Mouse (Mus musculus): ENCODE results near the gene Gm10518.
"Not testable (repeated sequence)": the region's sequence is repeated elsewhere in the genome, so short reads cannot be mapped to it uniquely, and the experiment has no call there.

Gm10518 gene

GRCm38 (mm10) chr1:179802610-179803512 lies at the start of gene Gm10518:
Gene Gm10518 (plus strand): TSS chr1:179803376.
- DNase-seq (ENCODE audit: low read depth, low spot score): no peak

DNA sequence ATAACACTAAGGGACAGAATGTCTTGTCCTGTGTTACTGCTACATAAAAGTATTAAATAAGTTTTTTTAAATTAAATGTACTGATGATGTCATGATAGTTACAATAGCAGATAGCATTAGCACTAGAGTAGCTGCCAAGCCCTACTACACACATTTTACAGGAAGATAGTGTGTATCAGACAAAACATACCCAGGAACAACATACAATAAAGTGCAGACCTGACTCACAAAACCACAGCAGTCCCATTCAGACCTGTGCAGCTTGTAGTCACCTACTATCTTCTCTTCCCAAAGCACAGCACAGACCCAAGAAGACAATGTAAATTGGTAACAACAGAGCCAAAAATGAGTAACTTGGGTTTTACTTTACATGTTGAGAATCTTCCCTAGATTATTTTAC lies 46.7 kb upstream of the Gm10518 start:
- DNase-seq (ENCODE audit: low read depth, low spot score): no peak

GRCm38 (mm10) chr1:179760086-179760485 lies 43.1 kb upstream of the Gm10518 start:
- no peak for DNase-seq (ENCODE audit: low read depth, low spot score)

- no peak for DNase-seq (ENCODE audit: low read depth, low spot score)
Observed at GRCm38 (mm10) chr1:179760553-179760952, 42.6 kb upstream of the Gm10518 start.

GRCm38 (mm10) chr1:179776831-179777230 lies 26.3 kb upstream of the Gm10518 start:
- no peak for DNase-seq (ENCODE audit: low read depth, low spot score)

- no peak for DNase-seq (ENCODE audit: low read depth, low spot score)
Observed at GRCm38 (mm10) chr1:179784098-179784497, 19.1 kb upstream of the Gm10518 start.

DNA sequence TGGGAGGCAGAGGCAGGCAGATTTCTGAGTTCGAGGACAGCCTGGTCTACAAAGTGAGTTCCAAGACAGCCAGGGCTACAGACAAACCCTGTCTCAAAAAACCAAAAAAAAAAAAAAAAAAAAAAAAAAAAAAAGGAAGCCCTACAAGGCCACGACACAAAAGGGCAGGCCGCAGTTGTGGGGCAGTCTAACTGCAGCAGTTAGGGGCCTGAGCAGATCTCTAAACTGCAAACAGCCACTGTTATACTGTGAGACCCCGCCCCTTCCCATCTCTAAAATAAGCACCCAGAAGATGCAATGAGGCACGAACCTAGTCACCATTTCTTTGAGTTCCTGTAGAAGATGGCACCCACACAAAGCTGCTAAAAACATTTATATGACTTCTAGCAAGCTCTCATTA lies 17.7 kb upstream of the Gm10518 start:
- DNase-seq (ENCODE audit: low read depth, low spot score): no peak

DNA sequence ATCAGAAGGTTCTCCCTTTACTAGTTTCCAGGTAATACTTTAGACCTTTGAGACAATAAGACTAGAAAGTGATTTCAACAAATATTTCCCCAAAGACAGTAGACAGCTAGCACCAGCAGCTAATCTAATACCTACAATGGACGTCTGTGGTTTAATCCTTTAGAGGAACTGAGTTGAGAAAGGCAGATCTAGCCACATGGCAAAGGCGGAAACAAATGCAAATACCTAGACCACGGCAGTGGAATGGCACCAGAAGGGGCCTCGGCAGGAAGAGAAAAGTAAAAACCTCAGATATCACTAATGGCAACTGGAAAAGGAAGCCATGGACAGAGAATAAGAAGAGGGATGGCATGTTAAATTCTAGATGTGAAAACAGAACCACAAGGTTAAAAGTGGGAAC lies 15.9 kb upstream of the Gm10518 start:
- DNase-seq (ENCODE audit: low read depth, low spot score): no peak

DNA sequence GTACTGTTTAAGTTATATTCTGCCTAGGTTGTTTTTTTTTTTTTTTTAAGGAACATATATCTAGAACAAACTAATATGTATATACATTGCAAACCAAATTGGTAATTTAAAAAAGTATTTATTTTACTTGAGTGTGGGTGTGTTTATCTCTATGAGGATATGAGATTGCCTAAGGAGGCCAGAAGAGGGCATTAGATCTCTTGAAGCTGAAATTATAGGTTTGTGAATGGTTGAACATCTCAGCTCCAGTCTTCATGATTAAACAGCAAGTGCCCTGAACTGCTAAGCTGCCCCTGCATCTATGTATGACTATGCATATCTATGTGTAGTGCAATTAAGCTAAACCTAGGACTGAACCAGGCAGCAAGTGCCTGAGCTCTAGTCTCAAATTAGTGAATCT lies 4.4 kb upstream of the Gm10518 start:
- DNase-seq (ENCODE audit: low read depth, low spot score): no peak

DNA sequence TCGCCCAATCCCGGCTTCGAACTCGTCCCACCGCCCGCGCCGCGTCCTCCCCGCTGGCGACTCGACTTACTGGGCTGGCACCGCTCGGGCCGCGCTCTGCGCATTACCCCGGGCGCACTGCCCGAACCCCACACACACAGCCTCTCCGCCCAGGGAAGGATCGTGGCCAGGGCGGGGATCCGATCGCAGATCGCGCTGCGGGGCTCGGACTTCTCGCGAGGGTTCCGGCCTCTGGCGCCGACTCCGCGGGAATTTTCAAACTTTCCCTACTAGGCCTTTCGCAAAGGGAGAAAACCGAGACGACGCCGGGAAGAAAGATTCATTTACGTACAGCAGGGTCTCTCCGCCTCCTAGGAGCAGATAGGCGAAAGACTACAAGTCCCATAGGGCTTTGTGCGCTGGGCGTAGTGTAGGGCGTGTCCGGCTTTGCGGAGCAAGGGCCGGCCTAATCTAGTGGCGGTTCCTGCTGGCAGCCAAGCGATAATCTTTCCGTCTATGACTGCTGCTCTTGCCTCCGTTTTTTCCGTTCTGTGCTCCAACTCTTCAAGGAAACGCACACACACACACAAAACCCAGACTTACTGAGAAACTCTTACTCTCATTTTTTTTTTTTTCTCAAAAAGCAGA lies 450 bp downstream of the Gm10518 start, which contains the start of gene Ahctf1:
TSS of gene Ahctf1 (minus strand) at position 168 of the 627 bp plus-strand sequence.
- DNase-seq (ENCODE audit: low read depth, low spot score): peak; percentile 91

DNA sequence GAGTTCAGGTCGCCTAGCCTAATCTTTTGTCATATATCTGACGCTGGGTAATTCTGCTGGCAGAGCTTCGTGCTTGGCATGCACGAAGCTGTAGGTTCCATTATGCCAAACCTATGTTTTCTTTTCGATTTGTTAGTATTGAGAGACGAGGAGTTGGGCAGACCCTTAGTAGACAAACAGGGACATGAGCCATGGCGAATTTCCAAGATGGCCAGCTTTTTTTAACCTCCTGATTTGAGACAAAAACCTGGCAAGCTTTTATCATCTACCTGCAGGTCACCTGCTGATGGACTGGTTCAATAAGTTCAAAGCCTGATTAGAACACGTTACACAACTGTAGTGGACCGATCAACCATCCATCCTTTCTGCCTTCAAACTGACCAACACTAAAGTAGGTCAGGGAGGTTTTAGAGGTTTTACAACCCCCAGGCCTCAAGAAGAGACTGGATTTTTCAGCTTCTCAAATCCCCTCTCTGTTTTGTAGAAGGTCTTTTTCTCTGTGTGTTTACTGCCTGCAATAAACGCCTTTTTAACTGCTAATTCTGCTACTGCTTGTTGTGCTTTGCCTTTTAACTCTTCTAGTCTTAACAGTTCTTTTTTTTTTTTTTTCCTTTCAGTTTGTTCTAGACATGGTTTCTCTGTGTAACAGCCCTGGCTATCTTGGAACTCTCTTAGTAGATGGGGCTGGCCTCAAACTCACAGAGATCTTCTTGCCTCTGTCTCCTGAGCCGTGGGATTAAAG lies 1.1 kb downstream of the Gm10518 start:
- DNase-seq (ENCODE audit: low read depth, low spot score): no peak

- DNase-seq (ENCODE audit: low read depth, low spot score): no peak
Observed at GRCm38 (mm10) chr1:179805751-179806150, 2.6 kb downstream of the Gm10518 start.

DNA sequence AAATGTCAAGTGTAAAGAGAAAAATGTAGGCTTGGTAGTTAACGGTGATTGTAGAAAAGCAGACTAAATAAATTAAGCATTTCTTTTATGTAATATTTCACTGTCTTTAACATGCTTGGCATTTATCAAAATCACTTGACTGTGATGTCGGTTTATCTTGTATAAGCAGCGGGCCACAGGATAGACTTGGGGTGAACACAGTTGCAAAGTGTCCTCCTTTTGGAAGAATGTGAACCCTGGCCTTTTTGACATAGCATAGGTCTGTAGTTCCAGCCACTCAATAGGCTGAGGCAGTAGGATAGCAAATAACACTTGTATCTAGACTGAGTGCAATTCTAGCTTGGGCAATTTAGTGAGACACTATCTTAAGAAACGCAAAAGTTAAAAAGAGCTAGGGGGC lies 4.3 kb downstream of the Gm10518 start:
- no peak for DNase-seq (ENCODE audit: low read depth, low spot score)

GRCm38 (mm10) chr1:179808300-179808699 lies 5.1 kb downstream of the Gm10518 start:
- DNase-seq (ENCODE audit: low read depth, low spot score): no peak

GRCm38 (mm10) chr1:179813385-179813784 lies 10.2 kb downstream of the Gm10518 start:
- no peak for DNase-seq (ENCODE audit: low read depth, low spot score)

DNA sequence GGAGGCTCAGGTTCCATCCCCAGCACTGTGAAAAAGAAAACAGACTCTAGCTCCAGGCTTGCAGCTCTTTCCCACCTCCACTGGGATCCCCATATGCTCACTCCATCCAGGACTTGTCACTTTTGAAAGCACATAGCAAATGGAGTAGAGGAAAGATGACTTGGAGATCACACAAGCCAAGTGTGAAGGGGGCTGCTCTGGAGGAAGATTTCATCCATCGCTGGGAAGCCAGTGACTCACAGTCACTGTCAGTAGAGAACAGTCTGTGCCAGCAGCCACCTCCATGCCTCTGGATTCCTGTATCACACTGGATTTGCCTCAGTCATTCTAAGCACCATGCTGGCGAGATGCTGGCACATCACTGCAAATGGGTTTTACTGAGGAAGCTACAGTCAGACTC lies 11.4 kb downstream of the Gm10518 start:
- DNase-seq (ENCODE audit: low read depth, low spot score): no peak

DNA sequence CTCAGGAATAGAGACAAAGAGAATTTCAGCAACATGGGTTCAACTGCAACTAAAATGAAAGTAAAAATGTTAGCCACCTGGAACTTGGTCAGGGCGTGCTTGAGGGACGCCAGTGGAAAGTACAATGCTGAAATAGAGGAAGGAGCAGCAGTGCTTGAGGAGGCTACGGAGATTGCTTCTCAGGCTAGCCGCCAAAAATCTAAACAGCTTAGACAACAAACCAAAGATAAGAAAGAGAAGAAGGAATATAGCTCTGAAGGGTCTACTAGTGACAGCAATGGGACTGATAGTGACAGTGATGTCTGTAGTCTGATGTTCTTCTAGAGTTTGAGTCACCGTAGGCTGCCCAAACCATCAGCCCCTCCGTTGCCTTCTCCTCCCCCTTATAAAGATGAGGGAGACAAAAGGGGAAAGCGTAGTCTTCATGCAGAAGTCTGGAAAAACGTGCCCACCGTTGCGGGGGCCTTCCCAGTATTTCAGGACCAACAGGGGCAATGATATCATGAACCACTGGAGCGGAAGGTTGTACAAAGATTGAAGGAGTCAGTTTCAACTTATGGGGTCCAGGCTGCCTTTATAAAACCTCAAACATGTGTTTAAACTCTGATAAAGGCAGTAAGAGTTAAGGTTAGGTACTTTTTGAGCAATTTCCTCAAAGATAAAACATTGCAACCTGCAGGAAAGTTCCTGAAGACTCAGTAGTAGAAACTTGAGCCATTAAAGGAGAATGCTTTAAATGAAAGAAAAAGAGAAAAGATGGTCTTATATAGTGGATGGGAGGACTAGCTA lies 15.5 kb downstream of the Gm10518 start:
- DNase-seq (ENCODE audit: low read depth, low spot score): not testable (repeated sequence)

DNA sequence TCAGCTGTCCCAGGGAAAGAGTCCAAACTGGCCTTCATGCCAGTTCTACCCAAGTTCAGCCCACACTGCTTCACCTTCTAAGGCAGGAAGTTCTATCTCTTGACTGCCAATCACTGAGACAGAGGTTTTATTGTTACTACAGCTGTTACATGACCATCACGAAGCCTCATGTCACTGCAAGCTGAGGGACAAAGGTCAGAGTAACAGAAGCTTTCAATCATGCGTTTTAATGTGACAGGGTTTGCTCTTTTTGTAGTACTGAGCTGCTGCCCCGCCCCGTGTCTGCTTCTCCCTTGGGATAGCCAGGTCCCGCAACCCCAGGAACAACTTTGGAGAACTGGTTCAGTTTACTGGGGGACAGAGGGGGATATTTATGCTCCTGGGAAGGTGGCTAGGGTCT lies 21.4 kb downstream of the Gm10518 start:
- no peak for DNase-seq (ENCODE audit: low read depth, low spot score)

GRCm38 (mm10) chr1:179828051-179828450 lies 24.9 kb downstream of the Gm10518 start:
- no peak for DNase-seq (ENCODE audit: low read depth, low spot score)

- no peak for DNase-seq (ENCODE audit: low read depth, low spot score)
Observed at GRCm38 (mm10) chr1:179828900-179829299, 25.7 kb downstream of the Gm10518 start.

DNA sequence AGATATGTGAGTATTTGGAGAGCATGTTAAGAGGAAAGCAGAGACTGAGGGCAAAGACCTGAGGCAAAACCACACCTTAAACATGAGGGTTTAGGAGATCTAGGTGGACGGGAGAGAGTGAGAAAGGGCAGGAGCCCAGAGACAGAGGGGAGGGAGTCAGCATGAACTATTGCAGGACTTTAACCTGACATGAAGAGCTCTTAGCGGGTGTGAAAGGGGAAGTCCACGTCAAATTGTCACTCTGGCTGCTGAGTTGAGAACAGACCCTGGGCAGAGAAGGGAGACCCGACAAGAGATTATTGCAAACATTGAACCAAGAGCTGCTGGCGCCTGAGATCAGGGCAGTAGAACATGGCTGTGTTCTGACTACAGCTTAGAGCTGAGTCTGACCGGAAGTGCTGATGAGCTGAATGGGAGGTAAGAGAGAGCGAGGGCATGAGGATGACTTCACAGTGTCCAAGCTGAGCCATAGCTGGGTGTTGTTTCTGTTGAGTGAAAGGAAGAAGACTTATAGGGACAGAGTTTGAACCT lies 29.6 kb downstream of the Gm10518 start:
- DNase-seq (ENCODE audit: low read depth, low spot score): no peak
